Mouse (Mus musculus): Measurements from ENCODE around the gene Krtap4-6. TPM values are rescaled to one million over a fixed set of nuclear protein-coding genes. Genes with fewer than 3 reads are reported as not detected.
"Not testable (repeated sequence)": the region's sequence is repeated elsewhere in the genome, so short reads cannot be mapped to it uniquely, and the experiment has no call there.

The Krtap4-6 gene
- not detected in 2 replicates for polyA plus RNA-seq (2014; fragmentation: Nextera tagmentation; extraction: Ambion mirVana)

DNA sequence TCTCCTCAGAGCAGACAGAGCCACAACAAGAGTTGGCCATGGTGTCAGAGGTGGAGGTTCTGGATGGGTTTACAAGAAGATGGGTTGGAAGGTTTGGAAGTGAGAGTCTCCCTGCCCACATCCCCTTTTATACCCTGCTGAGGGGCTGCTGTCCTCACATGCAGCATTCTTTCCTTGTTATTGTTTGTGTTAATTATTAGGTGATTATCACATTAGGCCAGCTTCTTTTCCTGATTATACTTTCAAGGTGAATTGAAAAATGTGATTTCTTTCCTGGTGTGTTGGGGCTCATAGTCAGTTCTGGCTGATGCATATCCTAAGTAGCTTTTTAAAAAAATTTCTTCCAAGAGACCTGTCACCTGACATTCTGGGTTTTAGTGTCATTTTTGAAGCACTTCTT, at the start of gene Krtap4-6:
Gene Krtap4-6 (minus strand): TSS at position 101 of the 400 bp plus-strand sequence.
- H3K4me1 ChIP-seq (replicated peaks; ENCODE audit: control insufficient read depth, insufficient read depth, low read length), result no peaks in the 10 kb centered on the region
- DNase-seq (ENCODE audit: low spot score) (no peak), ATAC-seq (ENCODE audit: low FRiP score) (no peak)
- no peak within 1 kb of the TSS for H3K4me2 ChIP-seq (replicated peaks)
- no peaks in the 10 kb centered on the region for H3K27me3 ChIP-seq (ENCODE audit: control insufficient read depth, insufficient read depth, low read length)
- H3K9ac ChIP-seq, result no peak within 1 kb of the TSS
- no peak within 1 kb of the TSS for H3K4me3 ChIP-seq (replicated peaks; ENCODE audit: low read length)
- H3K27ac ChIP-seq, result no peak within 1 kb of the TSS
- no peaks in the 10 kb centered on the region for H3K36me3 ChIP-seq (replicated peaks; ENCODE audit: control insufficient read depth, insufficient read depth)
- H3K9me3 ChIP-seq (ENCODE audit: control insufficient read depth, low read length), result no peaks in the 10 kb centered on the region

DNA sequence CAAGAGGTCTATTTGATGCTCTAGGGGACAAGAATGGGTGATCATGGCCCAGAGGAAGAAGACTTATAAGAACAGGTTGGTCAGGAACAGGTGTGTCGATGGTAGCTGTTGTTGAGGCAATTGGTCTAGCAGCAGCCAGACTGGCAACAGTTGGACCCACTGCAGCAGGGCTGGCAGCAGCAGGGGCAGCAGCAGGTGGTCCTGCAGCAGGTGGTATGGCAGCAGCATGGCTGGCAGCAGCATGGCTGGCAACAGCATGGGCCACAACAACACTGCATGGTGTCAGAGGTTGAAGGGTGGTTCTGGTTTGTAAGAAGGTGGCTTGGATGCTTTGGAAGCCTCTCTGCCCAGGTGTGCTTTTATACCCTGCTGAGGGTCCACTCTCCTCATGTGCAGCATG, 24.7 kb upstream of the Krtap4-6 start, which contains the start of gene Gm14190:
Gene Gm14190 (minus strand): TSS at position 278 of the 400 bp plus-strand sequence.
- Histone ChIP-seq H3K4me2 (replicated peaks) (no peak within 1 kb of the TSS), H3K9ac (no peak within 1 kb of the TSS), H3K36me3 (replicated peaks; ENCODE audit: control insufficient read depth, insufficient read depth) (no peaks in the 10 kb centered on the region), H3K9me3 (ENCODE audit: control insufficient read depth, low read length) (no peaks in the 10 kb centered on the region), H3K4me3 (replicated peaks; ENCODE audit: low read length) (no peak within 1 kb of the TSS), H3K27ac (no peak within 1 kb of the TSS), H3K4me1 (replicated peaks; ENCODE audit: control insufficient read depth, insufficient read depth, low read length) (no peaks in the 10 kb centered on the region), H3K27me3 (ENCODE audit: control insufficient read depth, insufficient read depth, low read length) (no peaks in the 10 kb centered on the region)
- ATAC-seq (ENCODE audit: low FRiP score) (no peak), DNase-seq (ENCODE audit: low spot score) (no peak)
- WGBS, result 91% methylated on average over 1 of the region's 1 CpGs

DNA sequence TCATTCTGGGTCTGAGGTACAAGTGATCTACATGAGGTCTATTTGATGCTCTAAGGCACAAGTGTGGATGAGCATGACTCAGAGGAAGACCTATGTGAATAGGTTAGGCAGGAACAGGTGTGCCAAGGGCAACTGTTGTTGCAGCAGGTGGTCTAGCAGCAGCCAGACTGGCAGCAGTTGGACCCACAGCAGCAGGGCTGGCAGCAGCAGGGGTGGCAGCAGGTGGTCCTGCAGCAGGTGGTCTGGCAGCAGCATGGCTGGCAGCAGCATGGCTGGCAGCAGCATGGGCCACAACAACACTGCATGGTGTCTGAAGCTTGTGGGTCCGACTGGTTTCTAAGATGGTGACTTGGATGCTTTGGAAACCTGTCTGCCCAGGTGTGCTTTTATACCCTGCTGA, 19.5 kb upstream of the Krtap4-6 start:
- H3K9ac ChIP-seq; H3K4me1 ChIP-seq (replicated peaks; ENCODE audit: control insufficient read depth, insufficient read depth, low read length); H3K27me3 ChIP-seq (ENCODE audit: control insufficient read depth, insufficient read depth, low read length); H3K36me3 ChIP-seq (replicated peaks; ENCODE audit: control insufficient read depth, insufficient read depth); DNase-seq (ENCODE audit: low spot score); H3K9me3 ChIP-seq (ENCODE audit: control insufficient read depth, low read length); H3K27ac ChIP-seq; H3K4me2 ChIP-seq (replicated peaks); ATAC-seq (ENCODE audit: low FRiP score); H3K4me3 ChIP-seq (replicated peaks; ENCODE audit: low read length): not testable (repeated sequence)
- WGBS, result 68% methylated on average over 1 of the region's 1 CpGs

DNA sequence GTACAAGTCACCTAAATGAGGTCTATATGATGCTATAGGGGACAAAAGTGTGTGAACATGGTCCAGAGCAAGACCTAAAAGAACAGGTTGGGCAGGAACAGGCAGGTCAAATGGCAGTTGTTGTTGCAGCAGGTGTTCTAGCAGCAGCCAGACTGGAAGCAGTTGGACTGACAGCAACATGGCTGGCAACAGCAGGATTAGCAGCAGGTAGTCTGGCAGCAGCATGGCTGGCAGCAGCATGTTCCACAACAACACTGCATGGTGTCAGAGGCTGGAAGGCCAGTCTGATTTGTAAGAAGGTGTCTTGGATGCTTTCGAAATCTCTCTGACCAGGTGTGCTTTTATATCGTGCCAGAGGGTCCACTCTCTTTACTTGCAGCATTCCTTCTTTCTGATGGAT, 17.7 kb upstream of the Krtap4-6 start:
- no peaks in the 10 kb centered on the region for H3K9me3 ChIP-seq (ENCODE audit: control insufficient read depth, low read length)
- DNase-seq (ENCODE audit: low spot score) (no peak), ATAC-seq (ENCODE audit: low FRiP score) (no peak)
- no peaks in the 10 kb centered on the region for H3K4me1 ChIP-seq (replicated peaks; ENCODE audit: control insufficient read depth, insufficient read depth, low read length)
- 94% methylated on average over 2 of the region's 2 CpGs for WGBS
- H3K27me3 ChIP-seq (ENCODE audit: control insufficient read depth, insufficient read depth, low read length), result no peaks in the 10 kb centered on the region
- H3K27ac ChIP-seq, result no peak overlapping the region
- no peak overlapping the region for H3K9ac ChIP-seq
- no peak overlapping the region for H3K4me3 ChIP-seq (replicated peaks; ENCODE audit: low read length)
- no peaks in the 10 kb centered on the region for H3K36me3 ChIP-seq (replicated peaks; ENCODE audit: control insufficient read depth, insufficient read depth)
- H3K4me2 ChIP-seq (replicated peaks), result no peak overlapping the region

DNA sequence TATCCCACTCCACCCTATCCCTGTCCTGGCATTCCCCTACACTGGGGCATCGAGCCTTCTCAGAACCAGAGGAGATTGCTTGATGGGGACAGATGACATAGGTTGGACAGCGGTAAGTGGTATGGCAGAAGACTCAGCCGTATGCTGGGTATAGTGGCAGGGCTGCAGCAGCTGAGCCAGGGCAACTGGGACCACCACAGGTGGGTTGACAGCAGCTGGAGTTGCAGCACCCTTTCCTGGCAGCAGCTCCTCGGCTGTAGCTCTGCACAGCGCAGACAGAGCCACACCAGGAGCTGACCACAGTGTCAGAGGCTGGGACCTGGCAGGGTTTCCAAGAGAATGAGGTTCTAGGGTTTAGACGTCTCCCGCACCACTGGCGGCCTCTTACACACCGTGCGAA, 3.0 kb downstream of the Krtap4-6 start:
- Histone ChIP-seq H3K9ac (no peak overlapping the region), H3K36me3 (replicated peaks; ENCODE audit: control insufficient read depth, insufficient read depth) (no peaks in the 10 kb centered on the region), H3K4me2 (replicated peaks) (no peak overlapping the region), H3K27me3 (ENCODE audit: control insufficient read depth, insufficient read depth, low read length) (no peaks in the 10 kb centered on the region), H3K27ac (no peak overlapping the region), H3K4me1 (replicated peaks; ENCODE audit: control insufficient read depth, insufficient read depth, low read length) (no peaks in the 10 kb centered on the region), H3K4me3 (replicated peaks; ENCODE audit: low read length) (no peak overlapping the region), H3K9me3 (ENCODE audit: control insufficient read depth, low read length) (no peaks in the 10 kb centered on the region)
- DNase-seq (ENCODE audit: low spot score) (no peak), ATAC-seq (ENCODE audit: low FRiP score) (no peak)
- WGBS, result 84% methylated on average over 10 of the region's 10 CpGs

DNA sequence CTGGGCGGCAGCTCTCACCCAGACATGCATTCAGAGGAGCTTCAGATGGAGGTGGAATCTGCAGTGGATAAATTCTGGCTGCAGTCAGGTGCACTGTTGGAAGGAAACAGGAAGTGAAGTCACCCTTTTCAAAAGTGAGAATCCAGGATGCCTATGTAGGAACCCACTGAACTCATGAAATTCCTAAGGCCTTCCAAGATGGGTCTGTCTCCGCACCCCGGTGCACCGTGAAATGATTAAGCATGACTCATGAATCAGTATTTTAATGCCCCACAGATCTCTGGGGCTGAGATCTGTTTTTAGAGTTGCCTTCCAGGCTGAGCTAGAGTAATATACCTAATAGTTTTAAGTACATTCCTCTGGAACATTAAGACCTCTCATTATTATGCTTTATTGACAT, 6.5 kb downstream of the Krtap4-6 start:
- Histone ChIP-seq H3K27me3 (ENCODE audit: control insufficient read depth, insufficient read depth, low read length) (no peaks in the 10 kb centered on the region), H3K4me3 (replicated peaks; ENCODE audit: low read length) (no peak overlapping the region), H3K36me3 (replicated peaks; ENCODE audit: control insufficient read depth, insufficient read depth) (no peaks in the 10 kb centered on the region), H3K9ac (no peak overlapping the region), H3K4me2 (replicated peaks) (no peak overlapping the region), H3K9me3 (ENCODE audit: control insufficient read depth, low read length) (no peaks in the 10 kb centered on the region), H3K27ac (no peak overlapping the region), H3K4me1 (replicated peaks; ENCODE audit: control insufficient read depth, insufficient read depth, low read length) (no peaks in the 10 kb centered on the region)
- ATAC-seq (ENCODE audit: low FRiP score) (no peak), DNase-seq (ENCODE audit: low spot score) (no peak)
- 91% methylated on average over 4 of the region's 4 CpGs for WGBS

DNA sequence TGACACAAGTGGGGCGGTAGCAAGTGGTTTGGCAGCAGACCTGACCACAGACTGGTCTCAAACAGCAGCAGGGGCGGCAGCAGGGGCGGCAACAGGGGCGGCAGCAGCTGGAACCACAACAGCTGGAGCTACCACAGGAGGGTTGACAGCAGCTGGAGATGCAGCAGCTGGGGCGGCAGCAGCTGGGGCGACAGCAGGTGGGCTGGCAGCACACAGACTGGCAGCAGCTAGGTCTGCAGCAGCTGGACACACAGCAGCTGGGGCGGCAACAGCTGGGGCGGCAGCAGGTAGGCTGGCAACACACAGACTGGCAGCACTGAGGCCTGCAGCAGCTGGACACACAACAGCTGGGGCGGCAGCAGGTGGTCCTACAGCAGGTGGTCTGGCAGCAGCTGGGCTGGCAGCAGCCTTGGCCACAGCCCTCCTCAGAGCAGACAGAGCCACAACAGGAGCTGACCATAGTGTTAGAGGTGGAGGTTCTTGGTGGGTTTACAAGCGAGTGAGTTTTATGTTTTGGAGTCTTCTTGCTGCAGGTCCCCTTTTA, 7.2 kb downstream of the Krtap4-6 start, which contains the start of gene Gm11563:
Gene Gm11563 (minus strand): TSS at position 494 of the 544 bp plus-strand sequence.
- not testable (repeated sequence) for H3K4me2 ChIP-seq (replicated peaks); DNase-seq (ENCODE audit: low spot score); H3K36me3 ChIP-seq (replicated peaks; ENCODE audit: control insufficient read depth, insufficient read depth); H3K27me3 ChIP-seq (ENCODE audit: control insufficient read depth, insufficient read depth, low read length); H3K9ac ChIP-seq; H3K4me1 ChIP-seq (replicated peaks; ENCODE audit: control insufficient read depth, insufficient read depth, low read length); ATAC-seq (ENCODE audit: low FRiP score); H3K27ac ChIP-seq; H3K4me3 ChIP-seq (replicated peaks; ENCODE audit: low read length); H3K9me3 ChIP-seq (ENCODE audit: control insufficient read depth, low read length)
- WGBS, result 65% methylated on average over 9 of the region's 10 CpGs

DNA sequence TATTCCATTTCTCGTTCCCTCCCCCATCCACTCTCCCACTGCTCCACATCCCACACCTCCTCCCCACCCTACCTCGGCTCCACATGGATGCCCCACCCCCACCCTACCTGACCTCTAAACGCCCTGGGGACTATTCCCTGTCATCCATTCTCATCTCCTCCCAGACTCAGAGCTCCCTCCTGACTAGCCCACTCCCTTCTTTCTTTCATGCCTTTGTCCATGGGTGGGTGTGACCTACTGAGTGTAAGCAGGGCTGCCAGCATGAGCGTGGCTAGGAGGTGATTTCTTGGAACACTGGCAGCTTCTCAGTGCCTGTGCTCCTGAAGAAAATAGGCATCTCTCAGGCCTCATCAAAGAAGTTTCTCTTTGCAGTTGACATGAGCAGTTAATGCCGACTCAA, 8.7 kb downstream of the Krtap4-6 start:
- no peak overlapping the region for H3K9ac ChIP-seq
- H3K4me2 ChIP-seq (replicated peaks), result no peak overlapping the region
- H3K27ac ChIP-seq, result no peak overlapping the region
- H3K4me3 ChIP-seq (replicated peaks; ENCODE audit: low read length), result no peak overlapping the region
- DNase-seq (ENCODE audit: low spot score) (no peak), ATAC-seq (ENCODE audit: low FRiP score) (no peak)
- no peaks in the 10 kb centered on the region for H3K9me3 ChIP-seq (ENCODE audit: control insufficient read depth, low read length)
- no peaks in the 10 kb centered on the region for H3K36me3 ChIP-seq (replicated peaks; ENCODE audit: control insufficient read depth, insufficient read depth)
- H3K4me1 ChIP-seq (replicated peaks; ENCODE audit: control insufficient read depth, insufficient read depth, low read length), result no peaks in the 10 kb centered on the region
- H3K27me3 ChIP-seq (ENCODE audit: control insufficient read depth, insufficient read depth, low read length), result no peaks in the 10 kb centered on the region
- WGBS, result 56% methylated on average over 5 of the region's 5 CpGs

DNA sequence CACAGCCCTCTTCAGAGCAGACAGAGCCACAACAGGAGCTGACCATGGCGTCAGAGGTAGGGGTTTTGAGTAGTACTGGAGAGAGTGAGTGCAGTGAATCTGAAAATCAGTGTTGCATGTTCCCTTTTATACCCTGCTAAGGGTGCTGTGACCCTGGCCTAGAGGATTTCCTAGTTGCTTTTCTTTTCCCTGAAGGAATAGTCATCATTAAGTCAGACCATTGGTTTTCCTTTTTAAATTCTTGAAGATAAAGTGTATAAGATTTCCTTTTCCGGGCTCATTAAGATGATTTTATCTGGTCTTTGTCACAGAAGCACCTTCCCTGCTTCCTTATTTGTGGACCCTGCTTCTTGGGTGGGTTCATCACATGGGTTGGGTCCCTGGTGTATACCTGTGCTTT, 15.6 kb downstream of the Krtap4-6 start, which contains the start of gene Gm11555:
Gene Gm11555 (minus strand): TSS at position 101 of the 400 bp plus-strand sequence.
- Histone ChIP-seq H3K9me3 (ENCODE audit: control insufficient read depth, low read length) (no peaks in the 10 kb centered on the region), H3K4me3 (replicated peaks; ENCODE audit: low read length) (no peak within 1 kb of the TSS), H3K9ac (no peak within 1 kb of the TSS), H3K27ac (no peak within 1 kb of the TSS), H3K4me2 (replicated peaks) (no peak within 1 kb of the TSS), H3K36me3 (replicated peaks; ENCODE audit: control insufficient read depth, insufficient read depth) (no peaks in the 10 kb centered on the region), H3K4me1 (replicated peaks; ENCODE audit: control insufficient read depth, insufficient read depth, low read length) (no peaks in the 10 kb centered on the region), H3K27me3 (ENCODE audit: control insufficient read depth, insufficient read depth, low read length) (no peaks in the 10 kb centered on the region)
- DNase-seq (ENCODE audit: low spot score) (no peak), ATAC-seq (ENCODE audit: low FRiP score) (no peak)
- 82% methylated on average over 2 of the region's 2 CpGs for WGBS

DNA sequence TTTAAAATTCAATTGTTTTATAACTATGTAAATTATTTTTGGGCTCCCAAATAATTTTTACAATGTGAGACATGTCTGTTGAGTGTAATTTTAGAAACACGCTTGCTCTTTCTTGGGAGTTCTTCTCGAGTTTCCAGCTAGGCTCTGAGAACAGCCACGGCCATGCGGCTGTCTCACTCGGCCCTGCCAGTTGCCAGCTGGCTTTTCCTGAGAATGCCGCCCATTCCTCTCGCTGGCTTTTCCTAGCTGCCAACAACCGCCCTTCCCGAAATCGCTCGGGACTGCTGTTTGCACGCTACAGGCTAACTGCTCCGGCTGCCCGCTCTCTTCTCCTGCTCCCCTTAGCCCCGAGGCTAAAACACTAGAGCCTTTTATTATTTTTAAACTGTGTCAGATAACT, 19.3 kb downstream of the Krtap4-6 start:
- Histone ChIP-seq H3K36me3 (replicated peaks; ENCODE audit: control insufficient read depth, insufficient read depth) (no peaks in the 10 kb centered on the region), H3K4me3 (replicated peaks; ENCODE audit: low read length) (no peak overlapping the region), H3K4me2 (replicated peaks) (no peak overlapping the region), H3K27ac (no peak overlapping the region), H3K9me3 (ENCODE audit: control insufficient read depth, low read length) (no peaks in the 10 kb centered on the region), H3K9ac (no peak overlapping the region), H3K4me1 (replicated peaks; ENCODE audit: control insufficient read depth, insufficient read depth, low read length) (no peaks in the 10 kb centered on the region), H3K27me3 (ENCODE audit: control insufficient read depth, insufficient read depth, low read length) (no peaks in the 10 kb centered on the region)
- 88% methylated on average over 15 of the region's 15 CpGs for WGBS
- no peak for ATAC-seq (ENCODE audit: low FRiP score)
- DNase-seq (ENCODE audit: low spot score), result no peak

Measured in hindbrain, embryonic 14.5 days (tissue).